Mouse (Mus musculus) MEL (cell line): Measurements from ENCODE around the gene Tmed10. TPM values are rescaled to one million over a fixed set of nuclear protein-coding genes. Genes with fewer than 3 reads are reported as not detected.

Experiments used
- DNase-seq: peaks from one replicate; pipeline ENCODE4 v3.0.0; 2011; ENCODE audit warnings: low read depth, low spot score
- H3K27ac ChIP-seq: 2 replicates; pipeline ENCODE4 v1.5.1; 2012; ENCODE audit warnings: low read depth, mild to moderate bottlenecking, control low read depth, low read length, moderate library complexity; ENCODE audit not compliant: control insufficient read depth
- H3K27me3 ChIP-seq, 2 experiments: fragments of 150-350 bp in 1 of 2; sonication (generic) in 1 of 2; 2 replicates each; pipeline ENCODE4 v1.6.1; 2012; ENCODE audit warnings: low read length in 2 of 2, mild to moderate bottlenecking in 2 of 2, improper control_type of control experiment in 1 of 2, moderate library complexity in 1 of 2; ENCODE audit not compliant: insufficient read depth in 2 of 2, control insufficient read depth in 1 of 2
- H3K36me3 ChIP-seq, 2 experiments: 2 replicates each; pipeline ENCODE4 v1.6.1; 2012 to 2014; ENCODE audit warnings: low read length in 2 of 2, improper control_type of control experiment in 1 of 2, inconsistent platforms in 1 of 2, mild to moderate bottlenecking in 1 of 2; ENCODE audit not compliant: insufficient read depth in 2 of 2, control insufficient read depth in 1 of 2
- H3K4me1 ChIP-seq, 2 experiments: fragments of 150-350 bp in 1 of 2; sonication (generic) in 1 of 2; 2 replicates each; pipeline ENCODE4 v1.6.1; 2012; ENCODE audit warnings: low read length in 2 of 2, improper control_type of control experiment in 1 of 2, mild to moderate bottlenecking in 1 of 2; ENCODE audit not compliant: insufficient read depth in 2 of 2, control insufficient read depth in 1 of 2
- H3K4me3 ChIP-seq, 2 experiments: fragments of 150-350 bp in 1 of 2; sonication (generic) in 1 of 2; 2 replicates each; pipeline ENCODE4 v1.5.1; 2012; ENCODE audit warnings: low read depth in 2 of 2, low read length in 2 of 2, mild to moderate bottlenecking in 2 of 2, moderate library complexity in 2 of 2, control low read depth in 1 of 2, improper control_type of control experiment in 1 of 2; ENCODE audit not compliant: control insufficient read depth in 1 of 2, insufficient read depth in 1 of 2
- H3K79me2 ChIP-seq: 2 replicates; pipeline ENCODE4 v1.6.1; 2012; ENCODE audit warnings: mild to moderate bottlenecking, low read length, moderate library complexity; ENCODE audit not compliant: control insufficient read depth, poor library complexity, insufficient read depth
- H3K9ac ChIP-seq: 2 replicates; pipeline ENCODE4 v1.6.1; 2012; ENCODE audit warnings: low read depth, mild to moderate bottlenecking, control low read depth, low read length, moderate library complexity; ENCODE audit not compliant: control insufficient read depth, poor library complexity, severe bottlenecking
- H3K9me3 ChIP-seq: fragments of 150-350 bp; sonication (generic); replicated peaks from 2 replicates; pipeline ENCODE4 v1.6.1; 2012; ENCODE audit warnings: mild to moderate bottlenecking, low read length, improper control_type of control experiment, moderate library complexity; ENCODE audit not compliant: insufficient read depth
- BHLHE40 ChIP-seq: IDR thresholded peaks from 2 replicates; pipeline ENCODE4 v1.6.1; 2012; ENCODE audit warnings: low read depth, mild to moderate bottlenecking, inconsistent platforms, low read length, improper control_type of control experiment, borderline replicate concordance
- CHD2 ChIP-seq: IDR thresholded peaks from 2 replicates; pipeline ENCODE4 v1.6.1; 2011; ENCODE audit warnings: low read length, improper control_type of control experiment
- CTCF ChIP-seq, 3 experiments: IDR thresholded peaks in 2 of 3; conservative IDR thresholded peaks in 1 of 3; 2 replicates each; pipeline ENCODE4 v1.5.1; 2011 to 2012; ENCODE audit warnings: low read length in 3 of 3, low read depth in 2 of 3, mild to moderate bottlenecking in 2 of 3, improper control_type of control experiment in 1 of 3, inconsistent platforms in 1 of 3, mixed read lengths in 1 of 3, moderate library complexity in 1 of 3; ENCODE audit not compliant: control insufficient read depth in 1 of 3, insufficient read depth in 1 of 3, poor library complexity in 1 of 3, severe bottlenecking in 1 of 3
- E2F4 ChIP-seq: IDR thresholded peaks from 2 replicates; pipeline ENCODE4 v1.6.1; 2011; ENCODE audit warnings: low read depth, low read length, improper control_type of control experiment, borderline replicate concordance
- ELF1 ChIP-seq: IDR thresholded peaks from 2 replicates; pipeline ENCODE4 v1.6.1; 2014; ENCODE audit warnings: low read depth, mild to moderate bottlenecking, inconsistent platforms, low read length, improper control_type of control experiment, moderate library complexity
- EP300 ChIP-seq, 2 experiments: IDR thresholded peaks; 2 replicates each; pipeline ENCODE4 v1.6.1; 2011; ENCODE audit warnings: improper control_type of control experiment in 2 of 2, low read length in 2 of 2, low read depth in 1 of 2, mild to moderate bottlenecking in 1 of 2
- GATA1 ChIP-seq: IDR thresholded peaks from 2 replicates; pipeline ENCODE4 v1.6.1; 2011; ENCODE audit warnings: low read depth, low read length, improper control_type of control experiment
- HCFC1 ChIP-seq: IDR thresholded peaks from 2 replicates; pipeline ENCODE4 v1.6.1; 2012; ENCODE audit warnings: low read depth, mild to moderate bottlenecking, inconsistent platforms, low read length, improper control_type of control experiment, moderate library complexity
- JUND ChIP-seq: IDR thresholded peaks from 2 replicates; pipeline ENCODE4 v1.6.1; 2011; ENCODE audit warnings: low read depth, mild to moderate bottlenecking, improper control_type of control experiment, low read length
- MAFK ChIP-seq: IDR thresholded peaks from 2 replicates; pipeline ENCODE4 v1.6.1; 2011; ENCODE audit warnings: low read depth, mild to moderate bottlenecking, low read length, improper control_type of control experiment, borderline replicate concordance
- MAZ ChIP-seq: IDR thresholded peaks from 2 replicates; pipeline ENCODE4 v1.6.1; 2012; ENCODE audit warnings: low read depth, mild to moderate bottlenecking, inconsistent platforms, low read length, improper control_type of control experiment
- MEF2A ChIP-seq: IDR thresholded peaks from 2 replicates; pipeline ENCODE4 v1.6.1; 2014; ENCODE audit warnings: low read depth, mild to moderate bottlenecking, inconsistent platforms, low read length, improper control_type of control experiment; ENCODE audit not compliant: poor library complexity, insufficient replicate concordance, severe bottlenecking; ENCODE audit errors: extremely low read depth
- MXI1 ChIP-seq: IDR thresholded peaks from 2 replicates; pipeline ENCODE4 v1.6.1; 2011; ENCODE audit warnings: mild to moderate bottlenecking, low read depth, low read length, improper control_type of control experiment
- MYB ChIP-seq: IDR thresholded peaks from 2 replicates; pipeline ENCODE4 v1.6.1; 2011; ENCODE audit warnings: mild to moderate bottlenecking, low read depth, low read length, improper control_type of control experiment
- MYC ChIP-seq: IDR thresholded peaks from 2 replicates; pipeline ENCODE4 v1.6.1; 2011; ENCODE audit warnings: low read depth, mild to moderate bottlenecking, low read length, improper control_type of control experiment, moderate library complexity
- NELFE ChIP-seq: IDR thresholded peaks from 2 replicates; pipeline ENCODE4 v1.6.1; 2011; ENCODE audit warnings: low read depth, low read length, improper control_type of control experiment
- POLR2AphosphoS2 ChIP-seq: IDR thresholded peaks from 2 replicates; pipeline ENCODE4 v1.6.1; 2011; ENCODE audit warnings: low read length, improper control_type of control experiment
- SMC3 ChIP-seq: IDR thresholded peaks from 2 replicates; pipeline ENCODE4 v1.6.1; 2011; ENCODE audit warnings: low read depth, low read length, improper control_type of control experiment
- TBP ChIP-seq: IDR thresholded peaks from 2 replicates; pipeline ENCODE4 v1.8.0; 2011; ENCODE audit warnings: low read depth, low read length, improper control_type of control experiment
- TCF12 ChIP-seq: IDR thresholded peaks from 2 replicates; pipeline ENCODE4 v1.6.1; 2014; ENCODE audit warnings: low read depth, mild to moderate bottlenecking, inconsistent platforms, low read length, improper control_type of control experiment, moderate library complexity
- USF1 ChIP-seq: IDR thresholded peaks from 2 replicates; pipeline ENCODE4 v1.6.1; 2014; ENCODE audit warnings: low read depth, mild to moderate bottlenecking, inconsistent platforms, low read length, improper control_type of control experiment, moderate library complexity
- ZKSCAN1 ChIP-seq: IDR thresholded peaks from 2 replicates; pipeline ENCODE4 v1.6.1; 2012; ENCODE audit warnings: low read depth, mild to moderate bottlenecking, inconsistent platforms, low read length, improper control_type of control experiment, moderate library complexity
- ZMIZ1 ChIP-seq: IDR thresholded peaks from 2 replicates; pipeline ENCODE4 v1.6.1; 2012; ENCODE audit warnings: low read depth, mild to moderate bottlenecking, inconsistent platforms, low read length, improper control_type of control experiment, moderate library complexity
- ZNF384 ChIP-seq: IDR thresholded peaks from 2 replicates; pipeline ENCODE4 v1.6.1; 2012; ENCODE audit warnings: low read depth, mild to moderate bottlenecking, inconsistent platforms, low read length, improper control_type of control experiment
- polyA plus RNA-seq, 2 experiments: library from polyadenylated mRNA; stranded (reverse) in 1 of 2; unstranded in 1 of 2; fragments of >175 nt in 1 of 2; fragments of >200 nt in 1 of 2; gene quantifications; 2 replicates each; pipeline versions ENCODE4 v1.2.1 to v1.2.4; 2012; ENCODE audit warnings: low replicate concordance in 2 of 2, low read depth in 1 of 2; ENCODE audit not compliant: insufficient read length in 2 of 2, insufficient read depth in 1 of 2, missing spikeins in 1 of 2
- total RNA-seq: library from RNA; depleted of rRNA; stranded (reverse); fragments of 300-350 nt; gene quantifications from 2 replicates; pipeline ENCODE4 v1.2.3, GENCODE M21; 2012

Gene Tmed10
- total and polyA plus RNA-seq, 3 experiments: 45.7 to 229 (median 60.2) TPM

DNA sequence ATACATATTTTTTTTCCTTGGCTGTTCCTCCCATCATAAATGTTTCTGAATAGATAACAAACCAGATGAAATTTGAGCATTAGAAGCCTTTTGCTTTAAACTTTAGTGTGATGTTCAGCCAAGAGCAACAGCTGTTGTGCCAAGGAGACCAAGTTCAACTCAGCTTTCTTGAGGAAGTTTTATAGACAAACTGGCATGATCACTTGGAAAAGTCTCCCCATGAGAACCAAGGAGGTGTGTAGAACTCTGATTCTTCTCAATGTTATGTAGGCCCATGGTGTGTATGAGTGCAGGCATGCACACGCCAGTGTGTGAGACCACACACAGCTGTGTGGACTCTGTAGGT lies 75.8 kb downstream of the Tmed10 start:
- no peaks in the 10 kb centered on the region; a peak in 1 of 4 replicates for H3K36me3 ChIP-seq
- TF ChIP-seq SMC3 (no peak), CHD2 (no peak), USF1 (no peak), HCFC1 (no peak), MXI1 (no peak), ZKSCAN1 (no peak), ELF1 (no peak), ZNF384 (no peak), GATA1 (no peak), ZMIZ1 (no peak), POLR2AphosphoS2 (no peak), TBP (no peak), CTCF (IDR thresholded peaks at IDR 0.05 in 2 of 3, conservative IDR thresholded peaks at IDR 0.05 in 1 of 3; ENCODE audit: control insufficient read depth in 1 of 3, insufficient read depth in 1 of 3, low read depth in 2 of 3, low read length in 3 of 3, poor library complexity in 1 of 3, severe bottlenecking in 1 of 3) (no peak)

DNA sequence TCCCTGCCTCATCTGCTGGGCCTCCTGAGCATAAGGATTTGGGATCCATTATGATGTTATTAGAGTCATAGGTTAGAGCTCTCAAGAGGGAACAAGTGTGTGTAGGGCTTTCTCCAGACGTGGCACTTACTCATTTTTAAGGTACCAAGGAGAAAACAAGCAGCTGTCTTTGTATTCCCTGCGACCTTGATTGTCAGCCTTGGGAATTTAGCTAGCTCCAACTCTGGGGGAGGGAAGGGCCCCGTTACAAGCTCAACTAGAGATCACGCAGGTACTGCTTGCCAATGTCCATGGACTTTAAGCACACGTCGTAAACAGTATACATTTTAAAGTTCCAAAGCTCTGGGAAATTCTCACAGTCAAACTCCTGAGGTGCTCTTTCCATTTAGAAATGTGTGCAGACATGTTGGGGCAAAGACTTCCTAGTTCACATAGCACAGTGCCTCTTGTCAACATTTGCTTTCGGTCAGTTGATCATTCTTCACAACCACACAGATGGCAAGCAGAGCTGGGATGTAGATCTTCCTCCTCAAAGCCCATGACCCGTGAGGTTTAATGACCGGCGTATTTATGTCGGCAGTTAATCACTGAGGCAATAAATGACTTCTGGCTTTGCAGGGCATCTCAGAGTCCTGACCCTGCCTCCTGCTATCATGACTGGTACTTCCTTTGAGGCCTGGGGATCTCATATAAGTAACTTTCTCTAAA lies 76.4 kb downstream of the Tmed10 start:
- Histone ChIP-seq H3K9ac (no peak overlapping the region), H3K79me2 (no peaks in the 10 kb centered on the region), H3K4me3 (no peak overlapping the region), H3K4me1 (no peaks in the 10 kb centered on the region), H3K27ac (no peak overlapping the region), H3K36me3 (no peaks in the 10 kb centered on the region; a peak in 1 of 4 replicates), H3K27me3 (no peaks in the 10 kb centered on the region), H3K9me3 (no peaks in the 10 kb centered on the region)
- DNase-seq: no peak
- no peak for TF ChIP-seq MYC
- TF ChIP-seq E2F4: no peak
- no peak for TF ChIP-seq MAFK
- TF ChIP-seq JUND: no peak
- TF ChIP-seq MYB: no peak
- no peak for TF ChIP-seq NELFE
- no peak for TF ChIP-seq MEF2A
- TF ChIP-seq TCF12: no peak
- TF ChIP-seq EP300 (IDR thresholded peaks at IDR 0.05; ENCODE audit: low read depth in 1 of 2, low read length in 2 of 2): no peak
- no peak for TF ChIP-seq SMC3
- no peak for TF ChIP-seq ZKSCAN1
- no peak for TF ChIP-seq BHLHE40
- TF ChIP-seq MAZ: no peak

More for the DNA sequence above, 75.8 kb downstream of the Tmed10 start:
- H3K27ac ChIP-seq: no peak overlapping the region
- no peak overlapping the region for H3K4me3 ChIP-seq
- H3K4me1 ChIP-seq: no peaks in the 10 kb centered on the region
- no peak for DNase-seq
- H3K27me3 ChIP-seq: no peaks in the 10 kb centered on the region
- H3K79me2 ChIP-seq: no peaks in the 10 kb centered on the region
- no peaks in the 10 kb centered on the region for H3K9me3 ChIP-seq
- H3K9ac ChIP-seq: no peak overlapping the region
